Mouse (Mus musculus): ENCODE data around the gene Ptprd.

The Ptprd gene

DNA sequence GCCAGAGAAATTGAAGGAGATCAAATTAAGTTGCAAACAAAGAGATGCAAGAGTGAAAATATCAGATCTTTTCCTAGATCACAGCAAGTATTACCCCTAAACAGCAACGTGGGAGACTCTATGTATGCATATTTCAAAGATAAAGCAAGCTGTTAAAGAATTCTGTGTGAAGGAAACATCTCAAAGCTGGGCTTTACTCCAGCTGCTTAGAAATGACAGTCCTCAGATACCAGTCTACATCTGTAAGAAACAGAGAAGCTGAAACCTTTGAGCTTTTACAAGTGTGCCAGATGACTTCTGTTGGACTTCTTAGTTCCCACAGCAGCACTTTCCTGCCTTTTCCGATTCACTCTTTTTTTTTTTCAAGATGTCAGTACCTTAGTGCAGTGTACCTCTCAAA lies 2249.9 kb downstream of the Ptprd start:
- DNase-seq (ENCODE audit: low read depth, low spot score), result no peak

GRCm38 (mm10) chr4:75953349-75954060 lies 2258.3 kb downstream of the Ptprd start:
- DNase-seq (ENCODE audit: low read depth, low spot score), result no peak

DNA sequence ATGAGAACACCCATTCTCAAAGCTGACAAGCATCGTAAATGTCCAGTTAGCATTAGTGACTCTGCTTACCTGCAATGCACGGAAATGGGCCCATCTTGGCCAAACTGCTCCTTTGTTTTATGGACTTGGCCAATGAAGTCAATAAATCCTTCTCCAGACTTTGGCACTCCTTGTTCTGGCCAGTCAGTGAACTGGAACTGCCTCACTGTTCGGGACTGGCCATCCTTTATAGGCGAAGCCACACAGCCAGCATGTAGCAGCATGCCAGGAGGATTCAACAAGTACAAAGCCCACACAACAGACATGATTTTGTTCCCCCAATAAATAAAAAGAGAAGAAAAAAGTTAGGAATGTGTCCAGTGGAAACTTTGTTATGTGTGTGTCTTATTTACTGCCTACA lies 2261.2 kb downstream of the Ptprd start:
- DNase-seq (ENCODE audit: low read depth, low spot score), result no peak

- DNase-seq (ENCODE audit: low read depth, low spot score), result no peak
Observed at GRCm38 (mm10) chr4:75894871-75895270, 2316.9 kb downstream of the Ptprd start.

Data from retina, postnatal 7 days (tissue).